ENCODE assay signal across 8 mouse cellular contexts in the genomic region with DNA sequence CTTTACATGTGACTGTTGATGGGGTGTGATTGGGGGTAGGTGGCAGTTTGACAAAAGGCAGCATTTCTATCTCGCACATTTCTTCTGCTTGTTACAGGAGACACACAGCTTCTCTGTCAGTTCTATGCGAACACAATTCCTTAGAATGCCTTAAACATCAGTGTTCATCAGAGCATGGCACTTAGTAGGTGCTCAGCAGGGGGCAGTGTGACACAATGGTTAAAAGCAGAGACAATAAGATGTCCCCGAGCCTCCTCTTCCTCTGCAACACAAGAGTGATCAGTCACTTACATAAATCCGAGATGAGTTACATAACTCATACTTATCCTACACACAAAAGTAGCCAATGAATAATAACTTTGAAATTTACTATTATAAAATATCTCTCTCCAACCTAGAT.
DNase-seq lines count a peak whose midpoint lies in the region; ATAC-seq and TF ChIP-seq lines count a peak whose summit lies in the region.

No protein-coding gene starts in this region.

- H3K4me1 ChIP-seq in heart, adult 2 months (ENCODE audit: control insufficient read depth, insufficient read depth, low read length): no peaks in the 10 kb centered on the region; the same call in 1 of the 2 replicates
- no peaks in the 10 kb centered on the region for H3K4me1 ChIP-seq in lung, adult 2 months (ENCODE audit: control insufficient read depth, insufficient read depth, low read length)

- no peak overlapping the region for H3K9ac ChIP-seq in heart, adult 2 months (ENCODE audit: low read depth, low read length)

- no peaks in the 10 kb centered on the region for H3K36me3 ChIP-seq in heart, adult 2 months (ENCODE audit: control insufficient read depth, insufficient read depth, low read length)

- ATAC-seq in frontal cortex, adult (ENCODE audit: low TSS enrichment): no peak
- ATAC-seq in megakaryocyte progenitor cell, adult 5-6 weeks (replicated peaks; ENCODE audit: poor library complexity): no peak

- no peak overlapping the region for H3K27ac ChIP-seq in heart, adult 2 months
- no peak overlapping the region for H3K27ac ChIP-seq in gastrocnemius, adult 2 months

- H3K79me2 ChIP-seq in heart, adult 2 months (replicated peaks; ENCODE audit: control insufficient read depth, insufficient read depth, low read length): no peaks in the 10 kb centered on the region

- WGBS in heart, adult 2 months: 51% methylated on average over 4 of the region's 4 CpGs
- 32% methylated on average over 4 of the region's 4 CpGs for WGBS in lung, adult 2 months

- peak; percentile 67 for TF ChIP-seq CTCF in heart, adult 2 months (IDR thresholded peaks at IDR 0.05)
- TF ChIP-seq CTCF in gastrocnemius, adult 2 months (IDR thresholded peaks at IDR 0.05): peak; percentile 71
- peak; percentile 10; the same call in 1 of the 2 replicates for TF ChIP-seq CTCF in lung, adult 2 months (IDR thresholded peaks at IDR 0.05; ENCODE audit: insufficient read depth, low read length)

- no peak overlapping the region for H3K4me3 ChIP-seq in heart, adult 2 months
- H3K4me3 ChIP-seq in gastrocnemius, adult 2 months: no peak overlapping the region
- H3K4me3 ChIP-seq in lung, adult 2 months (replicated peaks; ENCODE audit: extremely low read depth, low read depth, low read length): no peak overlapping the region

- TF ChIP-seq EP300 in heart, adult 2 months (IDR thresholded peaks at IDR 0.05; ENCODE audit: insufficient read depth, low read depth, low read length): no peak

- DNase-seq in heart, adult 2 months: peak; percentile 57
- DNase-seq in heart, postnatal 25 days (ENCODE audit: low spot score): no peak
- DNase-seq in right cerebral cortex, adult 18-20 months: peak; percentile 3
- no peak for DNase-seq in right cerebral cortex, postnatal 25 days
- peak; percentile 77 for DNase-seq in gastrocnemius, adult 2 months
- DNase-seq in lung, adult 2 months: peak; percentile 5

- TF ChIP-seq POLR2A in heart, adult 2 months (IDR thresholded peaks at IDR 0.05; ENCODE audit: insufficient read depth, low read depth, low read length): no peak
- TF ChIP-seq POLR2A in lung, adult 2 months (IDR thresholded peaks at IDR 0.05; ENCODE audit: borderline replicate concordance, extremely low read depth, low read depth, low read length): no peak

- H3K27me3 ChIP-seq in heart, adult 2 months (ENCODE audit: control insufficient read depth, insufficient read depth, low read length): no peaks in the 10 kb centered on the region

- intact Hi-C loops in heart, adult 2 months (cut with DNase I): loop anchor here (5.0 kb wide), 2 partner anchors 721 to 946 kb away; a partner anchor contains a TSS
- intact Hi-C loops in heart, postnatal 25 days (cut with DNase I): loop anchor here (5.0 kb wide), 2 partner anchors 721 to 931 kb away; a partner anchor contains a TSS
- intact Hi-C loops in gastrocnemius, adult 2 months (cut with DNase I): loop anchor here (5.0 kb wide), 4 partner anchors 351 to 931 kb away; a partner anchor contains a TSS

Comparison
In these comparisons a context has a peak if more than half of its experiments do, and no peak if none do; other contexts are left out.
1. DNase-seq: peak in heart, adult 2 months (2 of 2), right cerebral cortex, adult 18-20 months (single experiment), gastrocnemius, adult 2 months (single experiment) and lung, adult 2 months (single experiment); none in heart, postnatal 25 days (single experiment) and right cerebral cortex, postnatal 25 days (single experiment).
2. CTCF ChIP-seq: peak in every context shown above with its lines; median percentile 71 in gastrocnemius, adult 2 months; 67 in heart, adult 2 months; 10 in lung, adult 2 months.